Mouse (Mus musculus): ENCODE results near the gene Olfr888.

Olfr888 gene

GRCm38 (mm10) chr9:38107828-38108227, at the start of gene Olfr888:
Olfr888 (plus strand) TSS chr9:38108128.
- DNase-seq (ENCODE audit: low read depth), result no peak

- DNase-seq (ENCODE audit: low read depth), result no peak
These were observed 46.9 kb upstream of the Olfr888 start, which contains the start of gene Olfr885 for GRCm38 (mm10) chr9:38061022-38061421. Olfr885 (plus strand) TSS chr9:38061322.

- no peak for DNase-seq (ENCODE audit: low read depth)
These were observed 24.2 kb upstream of the Olfr888 start, which contains the start of gene Olfr887 for GRCm38 (mm10) chr9:38083772-38084171. Olfr887 (plus strand) TSS chr9:38084072.

- no peak for DNase-seq (ENCODE audit: low read depth)
These were observed 7.0 kb downstream of the Olfr888 start, which contains the start of gene Olfr889 for GRCm38 (mm10) chr9:38114898-38115297. Olfr889 (plus strand) TSS chr9:38115198.

- DNase-seq (ENCODE audit: low read depth), result no peak
These were observed 34.3 kb downstream of the Olfr888 start, which contains the start of gene Olfr890 for GRCm38 (mm10) chr9:38142217-38142616. Olfr890 (plus strand) TSS chr9:38142517.

All from c-Kit-positive CD71-negative TER-119-negative erythroid progenitor cells, embryonic 14.5 days (primary cell).